Mouse (Mus musculus) forebrain, embryonic 11.5 days (tissue): ENCODE measurements at regions not wholly inside any gene's neighbourhood (a gene's known extent, or its start where the extent isn't known, plus 50 kb on each side); places are given as distances from the start of the nearest gene placed in this dataset.

ENCODE experiments used
- ATAC-seq: fragments of 200-750 bp; cut with Nextera tagmentation; replicated peaks from 2 replicates; pipeline ENCODE4 v1.8.0; 2017; ENCODE audit warnings: moderate TSS enrichment; ENCODE audit not compliant: low FRiP score
- DNase-seq: peaks from one replicate; pipeline ENCODE4 v3.0.0-alpha.2; 2017; ENCODE audit warnings: low spot score
- H3K27ac ChIP-seq: fragments of 300-500 bp; sonication (generic); 2 replicates; pipeline ENCODE4 v1.5.1; 2014; ENCODE audit warnings: low read depth, low read length
- H3K27me3 ChIP-seq: fragments of 300-500 bp; sonication (generic); 2 replicates; pipeline ENCODE4 v1.6.1; 2014; ENCODE audit warnings: mild to moderate bottlenecking, low read length, mixed read lengths; ENCODE audit not compliant: control insufficient read depth, insufficient read depth
- H3K36me3 ChIP-seq: fragments of 300-500 bp; sonication (generic); 2 replicates; pipeline ENCODE4 v1.6.1; 2014; ENCODE audit warnings: mild to moderate bottlenecking, low read length, moderate library complexity, mixed read lengths; ENCODE audit not compliant: control insufficient read depth, insufficient read depth
- H3K4me1 ChIP-seq: fragments of 300-500 bp; sonication (generic); replicated peaks from 2 replicates; pipeline ENCODE4 v1.6.1; 2014; ENCODE audit warnings: low read length, mixed read lengths; ENCODE audit not compliant: control insufficient read depth, insufficient read depth
- H3K4me2 ChIP-seq: fragments of 300-500 bp; sonication (generic); 2 replicates; pipeline ENCODE4 v1.6.1; 2014; ENCODE audit warnings: low read depth, mild to moderate bottlenecking, low read length, moderate library complexity, mixed read lengths; ENCODE audit not compliant: severe bottlenecking
- H3K4me3 ChIP-seq: fragments of 300-500 bp; sonication (generic); 2 replicates; pipeline ENCODE4 v1.5.1; 2014; ENCODE audit warnings: low read depth, low read length
- H3K9ac ChIP-seq: fragments of 300-500 bp; sonication (generic); 2 replicates; pipeline ENCODE4 v1.6.1; 2014; ENCODE audit warnings: low read length
- H3K9me3 ChIP-seq: fragments of 300-500 bp; sonication (generic); 2 replicates; pipeline ENCODE4 v1.6.1; 2016; ENCODE audit warnings: low read length, mixed read lengths; ENCODE audit not compliant: control insufficient read depth
- WGBS: fragments of 180-500 bp; shearing (Covaris S2); extraction: QIAGEN DNeasy Blood & Tissue Kit; methylation state at CpG from one replicate; pipeline ENCODE4 v1.1.7; 2014; 5-methylcytosine and 5-hydroxymethylcytosine counted together

DNA sequence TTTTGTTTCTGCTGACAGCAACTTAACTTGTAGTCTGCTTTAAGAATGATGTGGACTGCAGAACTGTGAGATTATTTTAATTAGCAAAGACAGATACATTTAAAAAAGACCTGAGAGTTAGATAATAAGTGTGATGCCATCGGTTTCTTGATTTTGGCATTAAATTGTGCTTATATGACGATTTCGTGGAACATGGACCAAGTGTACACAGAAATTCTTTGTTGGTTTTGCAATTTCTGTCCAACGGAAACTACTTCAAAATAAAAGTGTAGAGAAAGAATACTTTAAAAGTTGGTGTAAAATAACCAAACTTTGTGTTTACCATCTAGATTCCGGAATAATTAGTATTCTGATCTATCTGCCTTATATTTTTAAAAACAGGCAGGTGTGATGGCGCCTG lies 81.4 kb upstream of the Pik3r1 start:
- no peaks in the 10 kb centered on the region for H3K27me3 ChIP-seq
- no peak overlapping the region for H3K9ac ChIP-seq
- no peaks in the 10 kb centered on the region for H3K4me1 ChIP-seq
- H3K9me3 ChIP-seq, result no peaks in the 10 kb centered on the region
- H3K27ac ChIP-seq, result no peak overlapping the region
- 89% methylated on average over 6 of the region's 6 CpGs for WGBS
- DNase-seq (no peak), ATAC-seq (no peak)
- H3K4me2 ChIP-seq, result no peak overlapping the region
- no peak overlapping the region for H3K4me3 ChIP-seq
- H3K36me3 ChIP-seq, result no peaks in the 10 kb centered on the region

GRCm38 (mm10) chr13:101851329-101851728 lies 83.3 kb upstream of the Pik3r1 start:
- Histone ChIP-seq H3K9me3 (no peaks in the 10 kb centered on the region), H3K36me3 (no peaks in the 10 kb centered on the region), H3K4me1 (no peaks in the 10 kb centered on the region), H3K27ac (no peak overlapping the region), H3K4me2 (no peak overlapping the region), H3K9ac (no peak overlapping the region), H3K27me3 (no peaks in the 10 kb centered on the region), H3K4me3 (no peak overlapping the region)
- ATAC-seq (no peak), DNase-seq (no peak)
- 78% methylated on average over 6 of the region's 6 CpGs for WGBS

DNA sequence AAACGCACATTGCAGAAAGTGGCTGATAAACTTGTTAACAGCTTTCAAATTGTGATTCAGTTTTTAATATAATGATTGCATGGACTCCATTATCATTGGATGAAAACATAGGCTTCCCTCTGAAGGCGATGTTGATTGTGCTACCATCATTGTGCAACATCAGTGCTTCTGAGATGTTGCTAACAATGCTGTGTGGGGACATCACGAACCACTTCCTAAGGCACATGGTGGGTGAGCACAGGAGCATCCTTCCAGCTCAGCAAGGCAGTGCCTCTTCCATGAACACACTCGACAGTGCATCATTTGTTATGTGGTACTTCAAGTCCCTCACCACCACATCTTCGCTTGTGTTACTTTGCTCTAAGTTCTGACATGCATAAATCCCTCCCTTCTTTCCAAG lies 84.9 kb upstream of the Pik3r1 start:
- Histone ChIP-seq H3K36me3 (no peaks in the 10 kb centered on the region), H3K4me2 (no peak overlapping the region), H3K9me3 (no peaks in the 10 kb centered on the region), H3K4me3 (no peak overlapping the region), H3K4me1 (no peaks in the 10 kb centered on the region), H3K27ac (no peak overlapping the region), H3K9ac (no peak overlapping the region), H3K27me3 (no peaks in the 10 kb centered on the region)
- ATAC-seq (no peak), DNase-seq (no peak)
- WGBS, result 85% methylated on average over 5 of the region's 5 CpGs

- Histone ChIP-seq H3K36me3 (no peaks in the 10 kb centered on the region), H3K9me3 (no peaks in the 10 kb centered on the region), H3K9ac (no peak overlapping the region), H3K27ac (no peak overlapping the region), H3K4me1 (no peaks in the 10 kb centered on the region), H3K27me3 (no peaks in the 10 kb centered on the region), H3K4me2 (no peak overlapping the region), H3K4me3 (no peak overlapping the region)
- 92% methylated on average over 9 of the region's 9 CpGs for WGBS
- ATAC-seq (no peak), DNase-seq (no peak)
Measured at GRCm38 (mm10) chr13:101855141-101855540, 87.1 kb upstream of the Pik3r1 start.

DNA sequence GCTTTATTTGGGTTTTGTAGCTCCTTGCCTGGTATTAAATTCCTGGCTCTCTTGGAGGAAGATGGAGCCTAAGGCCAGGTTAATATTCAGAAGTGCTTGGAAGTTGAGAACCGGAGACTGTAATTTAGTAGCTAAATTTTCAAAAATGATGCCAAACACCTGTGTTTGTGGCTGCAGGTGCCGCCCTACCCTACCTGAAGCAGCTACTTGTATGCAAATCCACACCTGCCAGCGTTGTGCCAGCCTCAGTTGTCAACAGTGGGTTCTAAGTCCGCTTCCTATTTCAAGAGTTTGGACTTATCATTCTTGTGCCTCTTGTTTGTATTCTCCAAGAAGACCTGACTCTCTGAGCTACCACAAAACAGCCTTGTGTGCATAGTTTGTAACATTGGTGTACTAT lies 92.7 kb upstream of the Pik3r1 start:
- Histone ChIP-seq H3K27me3 (no peaks in the 10 kb centered on the region), H3K9me3 (no peaks in the 10 kb centered on the region), H3K4me2 (no peak overlapping the region), H3K27ac (no peak overlapping the region), H3K4me3 (no peak overlapping the region), H3K9ac (no peak overlapping the region), H3K4me1 (no peaks in the 10 kb centered on the region), H3K36me3 (no peaks in the 10 kb centered on the region)
- WGBS, result 87% methylated on average over 4 of the region's 4 CpGs
- no peak for DNase-seq
- no peak for ATAC-seq

- Histone ChIP-seq H3K36me3 (no peaks in the 10 kb centered on the region), H3K4me1 (no peaks in the 10 kb centered on the region), H3K4me3 (no peak overlapping the region), H3K9ac (no peak overlapping the region), H3K4me2 (no peak overlapping the region), H3K27ac (no peak overlapping the region), H3K27me3 (no peaks in the 10 kb centered on the region), H3K9me3 (no peaks in the 10 kb centered on the region)
- ATAC-seq, result no peak
- WGBS, result 85% methylated on average over 13 of the region's 13 CpGs
- no peak for DNase-seq
Measured at GRCm38 (mm10) chr13:101862011-101862410, 94.0 kb upstream of the Pik3r1 start.

DNA sequence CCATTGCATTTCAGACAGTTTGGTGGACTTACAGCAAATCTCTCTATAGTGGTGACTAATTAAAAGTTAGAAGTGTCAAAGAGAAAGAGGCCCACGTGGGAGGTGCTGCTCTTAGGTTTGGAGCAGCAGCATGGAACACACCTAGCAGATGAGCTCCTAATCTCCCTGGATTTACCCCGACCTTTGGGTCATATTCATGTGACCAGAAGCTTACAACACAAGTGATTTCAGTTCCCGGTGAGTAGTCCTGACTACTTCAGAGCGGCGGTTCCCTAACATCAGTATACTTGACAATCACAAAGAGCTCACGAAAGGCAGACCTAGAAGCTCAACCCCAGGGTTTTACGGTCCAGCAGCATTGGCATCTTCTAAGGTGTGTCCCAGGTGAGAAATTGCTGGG lies 95.0 kb upstream of the Pik3r1 start:
- no peaks in the 10 kb centered on the region for H3K4me1 ChIP-seq
- 89% methylated on average over 7 of the region's 7 CpGs for WGBS
- H3K36me3 ChIP-seq, result no peaks in the 10 kb centered on the region
- no peaks in the 10 kb centered on the region for H3K9me3 ChIP-seq
- H3K9ac ChIP-seq, result no peak overlapping the region
- H3K4me2 ChIP-seq, result no peak overlapping the region
- H3K27ac ChIP-seq, result no peak overlapping the region
- no peak overlapping the region for H3K4me3 ChIP-seq
- no peak for ATAC-seq
- no peaks in the 10 kb centered on the region for H3K27me3 ChIP-seq
- DNase-seq, result no peak

- Histone ChIP-seq H3K9ac (no peak overlapping the region), H3K4me1 (no peaks in the 10 kb centered on the region), H3K9me3 (no peaks in the 10 kb centered on the region), H3K4me3 (no peak overlapping the region), H3K27ac (no peak overlapping the region), H3K4me2 (no peak overlapping the region), H3K36me3 (no peaks in the 10 kb centered on the region), H3K27me3 (no peaks in the 10 kb centered on the region)
- WGBS, result 72% methylated on average over 2 of the region's 2 CpGs
- DNase-seq (no peak), ATAC-seq (no peak)
Measured at GRCm38 (mm10) chr13:101863602-101864001, 95.6 kb upstream of the Pik3r1 start.

- Histone ChIP-seq H3K4me2 (no peak overlapping the region), H3K27ac (no peak overlapping the region), H3K27me3 (no peaks in the 10 kb centered on the region), H3K4me3 (no peak overlapping the region), H3K4me1 (no peaks in the 10 kb centered on the region), H3K9me3 (no peaks in the 10 kb centered on the region), H3K9ac (no peak overlapping the region), H3K36me3 (no peaks in the 10 kb centered on the region)
- DNase-seq (no peak), ATAC-seq (no peak)
- WGBS, result 83% methylated on average over 4 of the region's 4 CpGs
Measured at GRCm38 (mm10) chr13:101866843-101867242, 98.8 kb upstream of the Pik3r1 start.
